Mouse (Mus musculus): ENCODE measurements around the gene Ube2g2.

GRCm38 (mm10) chr10:77636234-77636922 is 14.3 kb downstream of the Ube2g2 start:
- no peak for TF ChIP-seq CTCF (IDR thresholded peaks at IDR 0.05; ENCODE audit: borderline replicate concordance, extremely low read depth, insufficient read depth, insufficient read length)
- TF ChIP-seq POLR2A (IDR thresholded peaks at IDR 0.05; ENCODE audit: borderline replicate concordance, extremely low read depth, insufficient read depth, insufficient read length, poor library complexity, severe bottlenecking) = no peak
